Mouse (Mus musculus) right cerebral cortex, postnatal 36 days (tissue): ENCODE measurements around the gene Adgrg1.

Experiments
- DNase-seq, 2 experiments: peaks; one replicate each; pipeline ENCODE4 v3.0.0; 2022; ENCODE audit warnings: low spot score in 2 of 2, mixed read lengths in 1 of 2

Gene Adgrg1

DNA sequence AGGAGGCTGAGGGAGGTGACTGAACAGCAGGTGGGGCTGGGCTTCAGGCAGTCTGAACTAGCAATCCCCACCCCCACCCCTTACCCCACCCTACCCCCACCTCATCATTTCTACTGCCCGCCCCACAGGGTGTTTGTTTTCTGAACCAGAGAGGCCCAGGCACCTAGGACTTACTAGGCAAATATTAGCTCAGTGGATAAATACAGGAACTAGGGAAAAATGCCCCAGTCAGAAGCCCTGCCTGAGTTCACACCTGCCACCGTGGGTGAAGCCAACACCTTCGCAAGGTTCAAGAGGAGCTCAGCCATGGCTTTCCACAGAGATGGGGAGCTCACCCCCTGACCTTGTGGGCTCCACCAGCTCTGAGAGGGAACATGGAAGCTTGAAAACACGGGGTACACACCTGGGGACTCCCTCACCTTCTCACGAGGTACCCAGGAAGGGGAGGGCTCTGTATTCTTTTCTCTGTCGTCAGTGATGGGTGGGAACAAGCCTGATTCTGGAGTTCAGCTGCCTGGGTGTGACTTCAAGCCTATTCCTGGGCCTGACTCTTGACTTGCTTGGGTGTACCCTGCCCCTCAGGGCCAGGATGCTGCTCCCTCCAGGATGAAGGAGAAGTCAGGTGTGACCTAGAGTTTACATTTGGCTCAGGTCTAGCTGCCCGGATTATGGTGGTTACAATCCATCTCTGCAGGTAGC lies at the start of gene Adgrg1:
Adgrg1 (plus strand) TSS at position 285 of the 699 bp plus-strand sequence.
- DNase-seq = no peak

DNA sequence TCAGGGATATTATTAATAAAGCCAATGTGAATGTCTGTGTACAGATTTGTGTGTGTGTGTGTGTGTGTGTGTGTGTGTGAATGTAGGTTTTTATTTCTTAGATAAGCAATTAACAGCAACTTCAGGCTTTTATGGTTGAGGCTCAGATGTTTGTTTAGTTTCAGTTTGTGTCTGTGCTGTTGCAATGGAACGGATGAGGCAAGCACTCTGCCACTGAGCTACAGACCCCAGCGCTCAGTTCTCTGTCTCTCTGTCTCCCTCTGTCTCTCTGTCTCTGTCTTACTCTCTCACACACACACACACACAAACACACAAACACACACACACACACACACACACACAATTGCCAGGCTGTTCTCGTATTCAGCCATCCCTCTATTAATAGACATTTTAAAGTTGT lies 46.3 kb upstream of the Adgrg1 start:
- DNase-seq = no peak

DNA sequence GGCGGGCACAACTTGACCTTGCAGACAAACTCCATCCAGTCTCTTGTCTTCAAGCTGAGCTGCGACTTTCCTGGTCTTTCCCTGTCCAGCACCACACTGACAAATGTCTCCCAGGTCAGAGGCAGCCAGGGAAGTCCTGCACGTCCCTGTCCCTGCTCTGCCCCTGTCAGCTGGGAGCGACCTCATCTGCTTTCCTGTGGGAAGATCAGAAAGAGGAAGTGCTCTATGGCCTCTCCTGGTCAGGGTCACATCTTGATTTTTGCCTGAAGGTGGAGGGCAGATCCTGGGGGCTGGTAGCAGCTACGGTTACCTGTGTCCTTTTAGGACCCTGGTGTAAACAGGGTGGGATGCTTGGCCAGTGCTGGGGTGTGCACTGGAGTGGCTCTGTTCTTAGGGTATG lies 40.6 kb upstream of the Adgrg1 start:
- no peak for DNase-seq

DNA sequence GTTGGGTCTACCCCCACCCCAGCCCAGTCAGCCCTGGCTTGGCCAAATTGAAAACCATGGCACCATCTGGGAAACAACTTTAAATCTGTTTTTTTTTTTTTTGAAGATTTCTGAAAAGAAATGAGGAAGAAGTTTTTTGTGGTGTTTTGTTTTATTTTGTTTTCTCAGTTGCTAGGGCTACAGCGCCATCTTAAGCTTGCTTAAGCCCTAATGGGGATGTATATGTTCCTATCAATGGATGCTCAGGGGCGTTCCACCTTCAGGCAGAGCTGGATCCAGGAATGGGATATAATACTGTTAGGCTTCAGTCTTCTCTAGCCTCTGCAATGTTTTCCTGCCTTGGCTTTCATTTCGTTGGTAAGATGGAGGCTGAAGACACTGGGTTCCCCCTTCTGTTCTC lies 39.4 kb upstream of the Adgrg1 start:
- no peak for DNase-seq

DNA sequence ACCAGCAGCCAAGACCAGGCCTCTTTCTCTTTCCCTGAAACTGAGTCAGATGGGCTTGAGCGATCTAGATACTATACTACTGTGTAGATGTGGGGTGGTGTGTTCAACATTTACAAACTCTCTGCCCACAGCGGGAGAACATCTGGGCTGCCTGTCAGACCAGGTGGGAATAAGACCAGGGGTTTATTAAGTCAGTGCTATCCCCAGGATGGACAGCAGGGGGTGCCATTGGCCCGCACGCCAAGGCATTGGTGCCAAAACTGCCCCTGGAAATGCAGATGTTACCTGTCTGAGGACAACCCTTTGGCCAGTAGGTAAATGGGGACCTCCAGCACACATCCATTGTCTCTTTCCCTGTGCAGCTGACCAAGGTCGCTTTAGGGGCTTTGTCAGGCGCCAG lies 32.0 kb upstream of the Adgrg1 start:
- DNase-seq = no peak

DNA sequence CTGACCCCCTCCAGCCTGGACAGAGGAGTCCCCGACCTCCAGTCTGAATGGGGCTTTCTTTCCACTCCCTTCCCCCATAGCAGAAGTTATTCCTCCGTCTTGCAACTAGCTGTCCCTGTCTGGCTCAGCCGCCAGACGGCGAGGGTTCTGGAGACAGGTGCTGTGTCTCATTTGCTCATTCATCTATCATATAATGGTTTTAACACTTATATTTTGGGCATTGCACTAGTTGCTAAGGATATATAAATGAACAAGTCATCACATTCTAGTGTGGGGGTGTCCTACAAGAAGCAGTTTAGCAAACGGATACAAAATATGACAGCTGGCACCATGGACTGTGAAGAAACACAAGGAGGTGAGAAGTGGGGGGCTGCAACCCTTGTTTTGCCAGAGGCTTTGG lies 29.4 kb upstream of the Adgrg1 start:
- peak; percentile 77 to 79 for DNase-seq

DNA sequence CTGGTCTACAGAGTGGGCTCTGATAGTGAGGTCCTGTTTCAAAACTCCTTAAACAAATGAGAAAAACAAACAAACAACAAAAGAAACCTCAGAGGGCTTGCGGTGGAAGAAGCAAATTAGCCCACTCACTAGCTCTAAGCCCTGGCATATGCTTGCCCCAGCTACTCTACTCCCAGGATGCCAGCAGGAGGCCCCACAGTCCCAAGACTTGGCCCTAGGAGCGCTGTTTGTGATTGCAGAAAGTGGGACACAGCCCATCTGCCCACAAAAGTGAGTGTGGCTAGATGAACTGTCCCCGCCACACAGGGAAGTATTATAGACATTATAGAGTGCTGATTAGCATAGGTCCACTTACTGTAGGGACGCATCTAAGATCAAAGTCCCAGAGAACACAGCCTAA lies 26.1 kb upstream of the Adgrg1 start:
- no peak for DNase-seq

DNA sequence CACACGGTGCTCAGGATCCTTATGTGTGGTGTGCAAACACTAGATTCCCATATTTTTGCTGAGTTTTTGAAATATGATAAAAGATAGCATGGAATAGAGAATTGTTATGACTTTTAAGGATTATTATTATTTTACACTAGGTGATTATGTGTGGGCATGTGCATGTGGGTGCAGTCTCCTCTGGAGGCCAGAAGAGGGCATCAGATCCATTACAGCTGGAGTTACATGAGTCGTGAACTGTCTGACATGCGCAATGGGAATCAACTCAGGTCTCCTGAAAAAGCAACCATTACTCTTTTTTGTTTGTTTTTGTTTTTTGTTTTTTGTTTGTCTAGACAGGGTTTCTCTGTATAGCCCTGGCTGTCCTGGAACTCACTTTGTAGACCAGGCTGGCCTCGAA lies 25.5 kb upstream of the Adgrg1 start:
- DNase-seq = no peak

DNA sequence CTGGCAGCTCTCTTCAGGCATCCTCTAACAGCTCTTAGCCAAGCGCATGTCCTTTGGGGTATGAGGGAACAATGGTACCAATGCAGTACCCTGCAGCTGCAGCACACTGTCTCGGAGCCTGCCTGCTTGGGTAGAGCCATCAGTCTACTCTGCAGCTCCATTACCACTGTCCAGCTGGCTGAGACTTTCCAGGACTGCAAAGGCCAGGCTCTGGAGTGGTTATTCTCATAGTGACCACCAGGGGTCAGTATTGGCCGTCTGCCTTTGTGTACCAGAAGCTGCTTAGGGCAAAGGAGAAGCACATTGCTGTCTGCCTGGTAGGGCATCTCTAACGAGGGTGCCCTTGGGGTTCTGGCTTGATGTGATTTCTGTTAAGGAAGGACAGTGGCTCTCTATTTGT lies 24.5 kb upstream of the Adgrg1 start:
- peak; percentile 66 to 67 for DNase-seq

DNA sequence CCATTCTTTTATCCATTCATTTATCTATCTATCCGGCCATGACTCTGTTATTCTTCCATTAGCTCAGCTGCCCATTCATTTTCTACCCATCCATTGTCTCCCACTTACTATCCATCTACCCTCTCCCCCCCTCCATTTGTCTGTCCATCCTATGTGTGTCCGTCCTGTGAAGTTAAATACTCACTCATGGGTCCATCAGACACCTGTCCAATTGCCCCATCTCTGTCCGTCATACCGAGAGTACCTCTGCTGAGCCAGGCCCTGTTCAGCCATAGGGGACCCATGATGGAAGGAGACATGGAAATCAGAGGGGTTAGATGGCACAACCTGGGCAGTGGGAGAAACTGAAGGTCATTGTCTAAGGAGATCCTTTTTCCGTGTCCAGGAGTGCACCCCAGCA lies 24.1 kb upstream of the Adgrg1 start:
- DNase-seq = no peak

DNA sequence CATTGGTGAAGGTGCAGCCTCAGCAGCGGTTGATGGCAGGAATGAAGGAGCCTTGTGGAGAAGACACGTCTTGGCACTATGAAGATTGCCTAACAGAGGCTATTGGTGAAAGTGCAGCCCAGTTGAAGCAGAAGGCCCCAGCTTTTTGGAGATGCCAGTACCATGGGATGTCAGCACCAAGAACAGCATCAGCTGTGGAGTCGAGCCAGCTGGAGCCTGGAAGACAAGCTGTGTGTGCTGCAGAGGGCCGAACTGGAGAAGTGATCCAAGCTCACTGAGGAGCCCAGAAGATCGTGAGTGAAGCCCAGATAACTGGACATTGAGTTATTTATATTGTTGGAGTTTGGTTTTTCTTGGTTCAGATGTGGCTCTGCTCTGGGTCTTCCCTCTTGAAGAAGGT lies 22.5 kb upstream of the Adgrg1 start:
- DNase-seq = no peak

DNA sequence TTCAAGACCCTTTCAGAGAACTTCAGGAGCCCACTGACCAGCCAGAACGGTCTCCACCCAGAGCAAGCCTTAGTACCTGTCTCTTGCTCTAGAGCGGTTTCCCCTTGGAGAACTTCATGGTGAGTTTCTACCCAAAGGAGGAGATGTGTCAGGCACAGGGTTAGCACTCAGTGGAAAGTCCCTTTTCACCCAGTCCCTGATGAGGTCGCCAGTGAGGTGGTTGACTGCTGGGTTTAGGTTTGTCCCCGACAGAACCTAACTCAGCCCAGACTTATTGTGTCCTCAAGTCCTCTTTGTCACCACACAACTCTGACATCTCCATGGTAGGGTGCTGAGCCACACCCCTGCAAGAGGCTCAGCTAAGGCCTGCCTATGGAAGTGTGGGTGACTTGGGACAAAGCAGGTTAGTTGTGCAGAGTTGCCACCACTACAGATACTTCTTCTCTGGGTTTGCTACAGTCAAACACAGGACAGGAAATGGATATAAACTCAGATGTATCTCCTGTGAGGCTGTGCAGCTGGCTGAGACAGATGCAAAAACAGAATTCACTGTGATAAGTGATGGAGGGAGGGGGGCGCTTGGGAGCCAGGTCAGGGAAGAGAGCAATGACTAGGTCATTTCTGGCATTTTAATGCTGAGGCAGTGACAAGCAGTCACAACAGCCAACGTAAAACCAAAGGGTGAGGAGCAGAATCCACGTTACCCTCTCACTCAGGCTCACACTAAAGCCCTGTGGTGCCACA lies 20.8 kb upstream of the Adgrg1 start:
- DNase-seq = no peak

DNA sequence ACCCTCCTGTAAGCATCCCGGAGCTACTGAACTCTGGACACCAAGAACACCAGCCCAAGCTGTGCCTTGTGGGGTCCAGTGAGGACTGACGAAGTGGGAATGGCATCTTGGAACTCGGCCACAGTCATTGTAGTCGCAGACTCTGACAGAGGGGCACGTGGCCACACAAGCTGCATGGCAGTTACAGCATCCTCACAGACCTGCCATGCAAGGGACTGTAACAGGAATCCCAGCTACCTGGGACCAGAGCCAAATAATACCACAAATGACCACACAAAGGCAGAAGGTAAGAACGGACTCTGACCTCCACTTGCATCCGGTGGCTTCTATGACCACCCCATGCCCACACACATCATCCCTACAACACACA lies 20.2 kb upstream of the Adgrg1 start:
- DNase-seq = no peak

DNA sequence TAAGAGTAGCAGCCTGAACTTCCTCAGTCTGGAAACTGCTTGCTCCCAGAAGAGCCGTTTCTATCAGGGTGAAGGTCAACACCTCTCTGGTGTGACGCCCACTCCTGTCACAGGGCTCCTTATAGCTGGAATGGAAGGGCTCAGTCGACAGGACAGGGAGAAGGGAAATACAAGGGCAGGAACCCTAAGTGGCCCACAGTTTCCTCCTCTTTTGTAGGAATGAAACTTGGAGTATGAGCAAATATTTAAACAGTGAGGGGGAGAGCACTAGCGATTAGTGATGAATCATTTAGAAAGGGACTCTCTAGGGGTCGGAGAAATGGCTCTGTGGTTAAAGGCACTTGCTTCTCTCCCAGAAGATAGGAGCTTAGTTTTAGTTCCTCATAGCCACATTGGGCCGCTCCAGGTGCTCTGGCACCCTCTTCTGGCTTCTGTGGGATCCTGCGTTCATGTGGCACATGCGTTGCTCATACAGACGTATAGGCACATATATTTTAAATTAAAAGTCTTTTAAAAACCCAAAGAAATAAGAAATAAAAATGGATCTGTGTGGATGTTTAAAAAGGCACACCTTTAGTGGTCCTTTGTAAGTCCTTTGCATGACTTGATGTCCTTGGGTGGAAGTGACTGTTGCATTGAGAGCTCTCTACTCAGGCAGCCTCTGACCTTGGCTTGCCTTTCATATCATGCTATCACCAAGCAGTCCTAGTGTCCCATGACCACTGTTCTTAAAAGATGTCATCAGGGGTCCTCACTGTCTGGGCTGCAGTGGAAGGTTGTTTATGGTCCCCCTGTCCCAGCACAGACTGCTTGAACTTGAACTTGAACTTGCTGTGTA lies 19.4 kb upstream of the Adgrg1 start:
- DNase-seq = no peak

DNA sequence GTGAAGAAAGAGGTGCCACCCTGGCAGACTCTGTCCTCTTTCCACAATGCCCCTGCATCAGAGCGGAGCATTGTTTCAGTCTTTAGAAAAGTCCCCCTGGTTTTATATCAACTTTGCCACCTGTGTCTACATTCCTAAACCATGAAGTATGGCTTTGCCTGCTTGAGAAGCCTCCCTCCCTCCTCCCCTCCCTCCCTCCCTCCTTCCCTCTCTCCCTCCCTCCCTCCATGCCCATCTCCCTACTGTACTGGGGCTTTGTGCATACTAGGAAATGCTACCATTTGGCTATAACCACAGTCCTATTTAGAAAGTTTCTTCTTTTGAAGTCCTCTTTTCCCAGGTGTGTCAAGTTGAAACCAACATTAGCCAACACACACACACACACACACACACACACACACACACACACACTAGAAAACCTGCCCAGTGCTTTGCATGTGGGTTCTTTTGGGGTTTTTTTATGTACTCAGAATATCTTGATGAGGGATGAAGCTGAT lies 18.4 kb upstream of the Adgrg1 start:
- no peak for DNase-seq

DNA sequence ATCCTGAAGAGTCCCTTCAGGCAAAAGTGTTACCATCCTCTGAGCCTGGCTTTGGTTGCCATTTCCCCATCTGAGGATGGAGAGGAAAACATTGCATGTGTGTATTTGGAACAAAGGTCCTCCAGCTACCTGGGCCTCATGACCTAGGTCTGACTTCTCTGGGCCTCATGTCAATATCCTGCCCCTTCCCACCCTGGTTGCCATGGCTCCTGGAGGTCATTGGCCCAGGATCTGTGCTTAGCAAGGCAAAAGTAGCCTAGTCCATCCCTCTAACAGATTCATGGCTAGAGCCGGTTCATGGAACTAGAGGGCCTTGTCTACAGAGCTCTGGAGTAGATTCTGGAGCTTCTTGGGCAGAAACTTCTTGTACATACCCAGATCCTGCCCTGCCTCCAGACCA lies 12.3 kb upstream of the Adgrg1 start:
- DNase-seq = no peak

DNA sequence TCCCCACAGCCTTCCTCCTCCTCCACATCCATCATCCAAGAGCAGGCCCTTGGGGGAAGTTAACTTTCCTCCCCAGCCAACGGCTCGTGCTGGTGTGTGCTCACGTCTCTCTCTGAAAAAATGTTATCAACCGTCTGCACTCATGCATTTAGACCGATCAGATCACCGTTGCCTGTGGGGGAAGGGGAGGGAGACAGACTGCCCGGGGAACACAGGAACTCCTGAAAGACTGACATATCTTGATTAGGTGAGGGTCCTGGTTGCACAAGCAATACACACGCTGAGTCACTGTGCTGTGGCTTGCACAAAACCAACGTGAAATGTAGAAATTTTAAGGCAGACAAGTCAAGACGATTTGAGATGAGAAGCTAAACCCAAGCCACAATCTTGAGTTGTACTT lies 9.7 kb upstream of the Adgrg1 start:
- no peak for DNase-seq

DNA sequence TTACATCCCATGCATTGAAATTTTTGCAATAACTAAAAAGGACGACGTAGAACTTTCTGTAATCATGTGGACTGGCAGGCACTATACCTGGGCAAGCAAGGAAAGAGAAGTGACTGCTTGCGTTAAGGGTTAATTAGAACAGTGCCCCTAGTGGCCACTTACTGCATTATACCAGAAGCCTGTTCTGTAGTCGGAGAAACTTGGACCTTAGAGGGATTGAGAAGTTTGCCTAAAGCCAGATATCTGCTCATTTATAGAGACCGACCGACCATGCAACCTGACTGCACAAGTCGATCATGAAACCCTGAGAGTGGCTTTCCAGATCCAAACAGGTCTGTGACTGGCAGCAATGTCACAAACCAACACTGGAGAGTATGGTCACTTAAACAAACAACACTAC lies 8.0 kb upstream of the Adgrg1 start:
- DNase-seq = no peak

DNA sequence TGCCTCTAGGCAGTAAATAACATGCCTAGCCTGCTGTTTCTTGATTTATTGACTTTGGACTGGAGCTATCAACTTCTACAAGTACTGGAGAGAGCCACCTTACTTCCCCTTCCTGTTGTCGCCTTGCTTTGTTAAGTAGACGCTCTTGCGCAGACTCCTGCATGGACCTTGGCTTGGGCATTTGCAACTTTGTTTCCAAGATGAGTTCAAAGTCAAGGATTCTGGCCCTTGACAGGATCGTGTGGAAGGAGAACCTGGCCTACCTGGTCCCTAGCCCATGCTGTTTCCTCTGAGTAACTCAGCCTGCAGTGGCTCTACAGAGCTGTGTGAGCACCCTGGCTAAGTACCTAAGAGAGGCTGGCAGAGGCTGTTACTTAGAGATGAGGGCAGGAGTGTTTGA lies 7.5 kb upstream of the Adgrg1 start:
- DNase-seq = no peak

DNA sequence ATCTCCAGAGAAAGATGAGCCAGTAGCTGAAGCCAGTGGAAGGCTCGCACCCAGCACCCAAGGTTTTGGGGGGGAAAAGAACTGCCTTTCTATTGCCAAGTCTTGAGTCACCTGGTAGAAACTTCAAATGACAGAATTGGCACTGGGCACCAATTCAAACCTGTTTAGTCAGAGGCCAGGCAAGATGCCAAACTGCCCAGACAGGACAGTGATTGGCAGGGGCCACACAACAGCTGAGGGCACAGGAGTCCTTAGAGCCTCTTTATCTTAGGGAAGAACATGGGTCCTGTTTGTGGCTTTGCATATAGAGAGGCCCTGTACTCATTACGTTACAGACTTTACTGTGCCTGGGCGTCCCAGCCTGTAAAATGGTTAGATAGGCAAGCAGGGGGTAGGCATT lies 7.0 kb upstream of the Adgrg1 start:
- DNase-seq = no peak

DNA sequence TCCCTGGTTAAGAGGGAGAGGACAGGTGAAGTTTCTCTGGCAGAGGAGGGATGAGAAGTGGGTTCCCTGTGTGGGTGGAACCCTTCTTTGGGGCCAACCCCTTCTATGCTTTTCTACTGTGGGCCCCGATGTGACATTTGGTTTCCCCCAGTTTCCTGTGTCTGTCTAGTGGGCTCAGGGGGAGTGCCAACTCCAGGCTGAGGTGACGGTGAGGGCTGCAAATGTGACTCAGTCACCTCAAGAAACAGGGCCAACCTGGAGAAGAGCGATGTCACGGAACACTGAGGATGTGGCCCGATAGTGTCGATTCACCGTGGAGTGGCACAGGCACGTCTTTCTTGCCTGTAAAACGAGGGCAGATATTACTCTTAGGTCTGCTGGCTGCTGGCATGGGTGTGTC lies 1.3 kb upstream of the Adgrg1 start:
- DNase-seq = no peak

DNA sequence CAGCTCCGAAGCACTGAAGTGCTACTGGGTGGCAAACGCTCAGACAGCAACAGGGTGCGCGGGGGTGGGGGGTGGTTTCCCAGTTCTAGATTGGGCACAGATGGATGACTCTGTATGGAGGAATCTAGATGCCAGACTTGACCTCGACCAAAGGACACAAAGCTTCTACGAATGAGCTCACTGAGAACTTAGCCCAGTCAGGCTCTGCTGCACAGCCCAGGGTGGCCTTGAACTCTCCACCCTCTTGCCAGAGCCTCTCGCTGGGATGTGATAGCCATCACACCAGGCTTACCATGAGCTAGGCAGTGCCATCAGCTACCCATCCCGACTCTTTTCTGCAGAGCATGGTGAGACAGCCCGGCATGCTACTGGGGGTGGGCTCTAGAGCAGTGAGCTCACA lies 765 bp upstream of the Adgrg1 start:
- DNase-seq = no peak
